Mouse (Mus musculus): ENCODE measurements around the gene Dnaja1.

Dnaja1 gene

DNA sequence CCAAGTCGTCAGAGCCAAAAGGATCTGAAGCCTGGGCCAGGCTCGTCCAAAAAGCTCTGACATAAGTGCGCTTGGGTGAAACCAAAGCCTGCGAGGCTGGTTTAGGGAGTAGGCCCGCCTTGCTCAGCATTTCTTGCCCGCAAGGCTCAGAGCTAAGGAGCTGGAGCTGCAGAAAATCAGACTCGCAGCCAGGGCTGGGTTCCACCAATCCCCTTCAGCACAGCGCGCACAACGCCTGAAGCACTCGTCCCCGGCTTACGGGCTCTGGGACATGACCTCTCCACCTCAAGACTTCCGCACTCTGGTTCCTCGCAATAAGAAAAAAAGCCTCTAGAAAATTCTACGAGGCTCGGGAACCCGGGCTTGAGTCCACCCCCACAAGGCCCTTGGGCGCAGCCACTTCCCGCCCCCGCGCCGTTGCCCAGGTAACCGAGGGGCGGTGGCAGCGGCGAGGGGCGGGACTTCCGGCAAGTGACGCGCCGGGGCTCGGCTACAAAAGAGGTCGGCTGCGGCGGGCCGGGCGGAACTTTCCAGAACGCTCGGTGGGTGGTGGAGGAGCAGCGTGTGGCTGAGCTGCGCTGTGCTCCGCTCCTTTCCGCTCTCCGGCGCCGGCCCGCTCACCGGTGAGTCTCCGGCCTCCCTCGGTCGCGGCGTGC lies at the start of gene Dnaja1:
Gene Dnaja1, plus strand, starts transcription at position 140 of the 656 bp plus-strand sequence.
- DNase-seq (ENCODE audit: extremely low read depth, low read depth, low spot score): peak; percentile 74

DNA sequence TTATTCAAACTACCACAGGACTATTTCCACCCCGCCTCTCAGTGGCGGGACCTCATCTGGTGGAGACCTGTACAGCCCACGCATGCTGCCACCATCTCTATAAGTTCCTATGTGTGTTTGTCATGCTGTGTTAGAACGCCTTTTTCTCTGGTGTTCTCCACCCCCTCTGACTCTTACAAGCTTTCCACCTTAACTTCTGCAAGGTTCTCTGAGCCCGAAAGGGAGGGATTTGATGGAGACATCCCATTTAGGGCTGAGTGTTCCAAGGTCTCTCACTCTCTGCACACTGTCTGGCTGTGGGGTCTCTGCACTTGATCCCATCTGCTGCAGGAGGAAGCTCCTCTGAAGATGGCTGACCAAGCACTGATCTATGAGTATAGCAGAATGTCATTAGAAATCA lies 48.4 kb upstream of the Dnaja1 start:
- no peak for DNase-seq (ENCODE audit: extremely low read depth, low read depth, low spot score)

DNA sequence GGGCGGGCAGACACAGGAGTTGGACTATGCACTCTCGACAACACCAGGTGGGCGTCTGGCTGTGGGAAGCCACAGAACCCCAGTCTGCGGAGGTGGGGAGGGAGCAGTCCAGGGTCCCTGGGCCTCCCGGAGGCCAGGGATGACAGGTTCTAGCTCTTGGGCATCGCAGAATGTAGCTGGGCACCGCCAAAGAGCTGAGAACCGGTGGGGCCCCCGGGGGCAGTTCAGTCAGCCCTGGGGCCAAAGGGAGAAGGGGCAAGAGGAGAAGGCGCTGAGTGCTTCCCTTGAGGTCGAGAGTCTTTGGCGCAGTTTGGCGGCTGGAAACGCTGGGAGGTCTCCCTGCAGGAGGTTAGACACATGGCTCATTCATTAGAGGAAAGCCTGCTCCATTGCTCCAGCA lies 45.6 kb upstream of the Dnaja1 start:
- DNase-seq (ENCODE audit: extremely low read depth, low read depth, low spot score): no peak

DNA sequence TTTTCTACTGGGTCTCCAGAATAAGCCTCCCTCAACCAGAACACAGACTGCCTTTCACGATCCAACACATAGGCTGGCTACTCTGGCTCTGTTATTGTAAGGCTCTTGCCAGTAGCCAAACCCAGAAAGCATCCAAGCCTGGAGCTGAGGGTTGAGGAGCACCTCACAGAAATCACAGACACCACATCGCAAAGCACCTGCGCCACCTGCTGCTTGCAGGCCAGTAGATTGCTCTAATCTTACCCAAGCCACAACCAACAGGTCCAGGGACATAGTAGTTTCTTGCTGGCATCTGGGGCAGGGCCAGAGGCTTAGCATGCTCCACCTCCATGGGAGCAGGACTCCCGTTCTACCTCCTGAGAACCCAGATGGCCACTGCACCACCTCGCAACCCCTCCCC lies 44.8 kb upstream of the Dnaja1 start:
- no peak for DNase-seq (ENCODE audit: extremely low read depth, low read depth, low spot score)

DNA sequence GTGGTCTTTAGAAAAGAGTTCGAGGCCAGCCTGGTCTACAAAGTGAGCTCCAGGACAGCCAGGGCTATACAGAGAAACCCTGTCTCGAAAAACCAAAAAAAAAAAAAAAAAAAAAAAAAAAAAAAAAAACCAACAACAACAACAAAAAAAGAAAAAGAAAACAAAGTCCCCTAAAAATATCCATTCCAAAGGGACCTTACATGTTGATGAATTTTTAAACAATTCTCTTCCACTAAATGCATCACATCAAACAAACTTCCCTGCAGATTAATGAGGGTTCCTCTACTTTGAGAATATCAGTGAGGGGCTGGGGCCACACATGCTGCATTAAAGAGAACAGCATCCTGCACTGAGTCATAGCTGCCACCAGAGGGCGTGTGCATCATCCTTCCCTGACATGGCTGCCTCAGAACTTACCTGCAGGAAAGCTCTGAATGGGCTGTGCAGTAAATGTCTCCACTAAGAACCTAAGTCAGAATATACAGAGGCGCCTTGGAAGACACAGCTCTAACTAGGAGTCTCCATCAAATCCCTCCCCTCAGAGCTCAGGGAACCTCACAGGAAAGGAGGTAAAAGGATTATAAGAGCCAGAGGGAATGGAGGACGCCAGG lies 41.6 kb upstream of the Dnaja1 start:
- DNase-seq (ENCODE audit: extremely low read depth, low read depth, low spot score): no peak

DNA sequence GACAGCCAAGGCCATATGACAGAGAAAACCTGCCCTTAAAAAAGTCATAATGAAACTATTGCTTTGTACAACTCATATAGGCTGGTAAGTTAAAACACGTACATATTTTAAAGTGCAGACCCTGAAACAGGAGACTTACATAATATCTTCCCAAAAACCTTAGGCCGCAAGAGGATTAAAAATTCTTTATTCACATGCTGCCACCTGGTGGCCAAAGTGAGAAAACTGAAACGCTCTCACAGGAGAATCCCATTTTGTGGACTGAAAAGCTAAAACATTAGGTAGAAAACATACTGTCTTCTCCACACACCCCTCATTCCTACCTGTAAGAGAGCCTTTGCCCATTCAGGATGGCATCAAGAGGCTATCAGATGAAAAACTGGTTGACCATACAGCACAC lies 40.0 kb upstream of the Dnaja1 start:
- DNase-seq (ENCODE audit: extremely low read depth, low read depth, low spot score): no peak

DNA sequence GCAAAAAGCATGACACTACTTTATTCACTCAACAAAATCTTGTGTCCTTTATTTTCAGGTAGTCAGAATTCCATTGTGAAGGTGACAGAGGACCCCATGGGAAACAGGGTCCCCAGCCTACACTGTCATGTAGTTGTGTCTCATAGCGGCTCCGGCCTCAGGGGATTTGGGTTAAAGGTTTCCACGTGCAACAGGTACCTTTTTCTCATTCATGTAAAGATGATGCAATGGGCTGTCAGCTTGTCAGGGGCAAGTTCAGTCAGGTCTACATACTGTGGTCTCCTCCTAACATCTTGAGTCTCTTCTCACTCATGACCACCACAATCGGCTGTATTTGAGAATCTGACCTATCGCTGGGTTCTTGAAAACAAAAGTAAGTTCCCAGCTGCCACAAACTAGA lies 39.6 kb upstream of the Dnaja1 start:
- no peak for DNase-seq (ENCODE audit: extremely low read depth, low read depth, low spot score)

DNA sequence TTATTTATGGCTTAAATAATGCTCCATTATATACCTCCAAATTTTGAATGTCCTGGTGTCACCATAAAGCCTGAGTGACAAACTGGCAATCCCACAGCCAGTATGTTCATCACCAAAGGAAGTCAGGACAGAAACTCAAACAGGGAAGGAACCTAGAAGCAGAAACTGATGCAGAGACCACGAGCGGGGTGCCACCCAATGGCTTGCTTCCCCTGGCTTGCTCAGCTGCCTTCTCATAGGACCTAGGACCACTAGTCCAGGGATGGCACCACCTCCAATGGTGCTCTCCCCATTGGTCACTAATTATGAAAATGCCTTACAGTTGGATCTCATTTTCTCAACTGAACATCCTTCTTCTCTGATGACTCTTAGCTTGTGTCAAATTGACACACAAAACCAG lies 38.6 kb upstream of the Dnaja1 start:
- no peak for DNase-seq (ENCODE audit: extremely low read depth, low read depth, low spot score)

DNA sequence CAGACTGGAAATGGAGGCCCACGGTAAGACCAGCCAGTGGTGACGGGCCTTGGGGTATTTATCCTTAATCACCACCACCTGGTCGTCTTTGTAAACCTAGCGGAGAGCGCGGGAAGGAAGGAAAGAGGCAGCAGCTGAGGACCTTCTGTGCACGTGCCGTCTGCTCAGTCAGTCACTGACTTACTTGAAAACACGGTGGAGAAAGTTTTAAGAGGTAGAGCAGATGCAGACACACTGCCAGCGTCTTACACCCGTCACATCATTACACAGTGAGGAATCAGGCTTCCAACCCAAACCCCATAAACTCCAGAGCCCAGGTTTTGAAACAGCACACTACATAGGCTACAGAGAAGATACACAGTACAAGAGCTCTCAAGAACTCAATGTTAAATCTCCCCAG lies 30.9 kb upstream of the Dnaja1 start:
- DNase-seq (ENCODE audit: extremely low read depth, low read depth, low spot score): no peak

DNA sequence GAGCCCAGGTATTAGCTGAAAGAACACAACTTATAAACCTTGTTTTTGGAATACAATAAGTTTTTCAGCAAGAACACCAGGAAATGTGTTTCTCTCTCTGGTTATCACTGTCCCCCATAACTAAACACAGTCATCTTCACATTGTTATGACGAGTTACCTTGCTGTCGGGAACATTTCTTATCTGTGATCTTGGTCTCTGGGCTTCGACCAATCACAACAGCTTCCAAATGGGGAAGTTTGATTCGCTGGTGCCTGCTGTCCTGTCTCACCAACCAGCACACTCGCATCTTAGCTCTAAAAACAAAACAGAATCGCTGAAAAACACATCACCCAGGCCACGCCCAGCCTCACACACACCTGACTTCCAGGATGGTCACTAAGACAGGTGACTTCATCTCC lies 24.9 kb upstream of the Dnaja1 start:
- DNase-seq (ENCODE audit: extremely low read depth, low read depth, low spot score): no peak

DNA sequence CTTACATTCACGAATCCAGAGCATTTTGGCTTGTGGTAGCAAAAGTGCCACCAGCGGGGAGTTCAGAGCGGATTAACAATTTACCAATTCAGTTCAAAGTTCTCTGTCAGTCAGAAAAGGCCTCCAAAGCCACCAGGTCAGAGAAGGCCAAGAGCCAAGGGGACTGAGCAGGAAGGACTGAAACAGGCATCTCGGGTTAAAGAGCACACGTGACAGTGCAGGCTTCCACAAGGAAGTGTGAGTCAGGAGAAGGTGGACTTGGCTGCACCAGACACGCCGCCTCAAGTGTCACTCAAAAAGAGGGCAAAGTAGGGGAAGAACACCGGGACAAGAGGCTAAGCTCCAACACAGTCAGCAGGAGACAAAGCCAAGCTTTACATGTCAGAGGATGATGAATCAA lies 21.7 kb upstream of the Dnaja1 start:
- DNase-seq (ENCODE audit: extremely low read depth, low read depth, low spot score): peak; percentile 52

DNA sequence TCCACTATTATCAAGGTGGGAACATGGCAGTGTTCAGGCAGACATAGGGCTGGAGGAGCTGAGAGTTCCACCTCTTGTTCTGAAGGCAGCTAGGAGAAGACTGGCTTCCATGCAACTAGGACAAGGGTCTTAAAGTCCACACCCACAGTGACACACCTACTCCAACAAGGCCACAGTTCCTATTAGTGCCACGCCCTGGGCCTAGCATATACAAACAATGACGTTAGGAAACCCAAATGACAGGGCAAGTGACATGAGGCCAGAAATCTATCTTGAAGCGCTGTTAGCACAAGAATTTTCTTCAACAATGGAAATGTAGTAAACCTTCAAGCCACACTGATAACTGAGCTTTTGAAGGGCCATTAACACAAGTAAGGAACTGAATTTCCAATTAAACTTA lies 20.2 kb upstream of the Dnaja1 start:
- DNase-seq (ENCODE audit: extremely low read depth, low read depth, low spot score): no peak

DNA sequence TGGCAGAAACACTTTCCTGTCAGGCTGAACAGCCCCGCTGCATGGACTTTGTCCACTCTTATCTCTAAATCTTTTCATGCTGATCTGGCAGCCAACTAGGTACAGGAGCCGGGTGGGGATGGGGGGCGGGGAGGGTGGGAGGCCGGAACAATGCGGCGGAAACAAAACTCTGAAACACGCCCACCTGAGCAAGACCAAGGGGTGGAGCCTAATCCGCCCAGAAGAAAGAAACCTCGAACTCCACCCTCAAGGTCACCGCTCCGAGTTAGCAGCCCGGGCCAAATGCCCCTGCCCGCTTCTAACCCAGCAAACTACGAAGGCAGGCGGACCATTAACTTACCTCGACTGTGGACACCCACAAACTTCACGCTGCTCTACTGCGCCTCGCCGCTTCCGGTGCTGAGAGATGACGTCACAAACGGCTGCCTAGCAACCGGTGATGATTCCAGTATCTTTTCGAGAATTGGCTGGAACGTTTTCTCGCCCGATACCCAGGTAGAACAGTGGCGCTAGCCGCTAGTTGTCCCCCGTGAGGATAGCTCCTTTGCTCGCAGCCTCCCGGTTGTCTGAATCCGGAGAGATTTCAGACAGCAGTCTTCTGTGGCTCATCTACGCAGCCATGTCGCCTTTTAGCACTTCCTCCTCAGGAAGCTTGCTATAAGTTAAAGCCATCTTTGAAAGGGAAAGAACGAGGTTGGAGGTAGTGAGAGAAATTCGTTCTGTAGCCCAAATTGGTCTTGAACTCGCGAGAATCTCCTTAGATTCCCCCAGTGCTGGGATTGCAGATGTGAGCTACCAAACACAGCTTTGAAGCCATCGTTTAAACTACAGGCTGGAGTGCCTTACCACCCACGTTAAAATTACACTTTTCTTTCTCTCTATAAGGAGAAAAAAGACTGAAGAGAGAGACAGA lies 18.9 kb upstream of the Dnaja1 start, which contains the start of gene Aptx:
Gene Aptx, minus strand, starts transcription at position 398 of the 913 bp plus-strand sequence.
- no peak for DNase-seq (ENCODE audit: extremely low read depth, low read depth, low spot score)

DNA sequence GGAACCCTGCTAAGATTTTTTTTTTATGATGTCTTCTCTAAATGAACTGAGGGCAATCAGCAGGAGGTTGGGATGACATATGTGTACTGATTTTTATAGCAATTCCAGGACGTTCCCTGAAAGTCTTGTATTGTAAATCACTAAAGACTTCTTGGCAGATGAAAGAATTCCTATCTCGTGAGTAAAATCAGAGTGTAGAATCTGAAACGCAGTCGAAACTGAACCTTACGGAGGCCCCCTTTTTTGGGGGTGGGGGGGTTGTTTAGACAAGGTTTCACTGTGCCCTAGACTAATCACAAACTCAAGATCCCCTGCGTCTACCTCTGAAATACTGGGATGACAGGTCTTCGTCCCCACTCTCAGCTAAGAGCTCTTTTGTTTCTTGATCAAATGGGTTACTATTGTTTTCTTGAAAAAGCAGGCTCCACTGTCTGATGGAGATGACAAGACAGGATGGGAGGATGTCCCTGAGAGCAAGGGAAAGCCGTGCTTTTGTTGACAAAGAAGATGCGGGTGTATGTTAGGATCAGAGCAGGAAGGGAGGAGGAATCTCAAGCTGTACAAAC lies 18.2 kb upstream of the Dnaja1 start:
- DNase-seq (ENCODE audit: extremely low read depth, low read depth, low spot score): no peak

DNA sequence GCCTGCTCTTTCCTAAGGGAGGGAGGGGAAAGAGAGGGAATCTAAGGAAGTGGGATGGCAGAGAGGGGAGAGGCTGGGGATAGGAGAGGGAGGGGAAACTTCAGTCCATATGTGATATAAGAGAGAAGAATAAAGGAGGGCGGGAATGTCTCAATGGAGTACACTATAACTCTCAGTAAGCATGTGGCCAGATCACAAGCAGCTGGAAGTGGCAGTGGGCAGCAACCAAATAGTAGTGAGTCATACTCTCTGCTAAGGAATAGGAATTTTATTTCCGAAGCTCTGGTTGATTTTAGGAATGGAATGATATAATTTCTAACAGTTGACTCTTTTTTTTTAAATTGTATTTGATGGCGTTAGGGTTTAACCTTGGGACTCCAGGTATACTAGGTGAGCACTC lies 4.8 kb upstream of the Dnaja1 start:
- DNase-seq (ENCODE audit: extremely low read depth, low read depth, low spot score): no peak

DNA sequence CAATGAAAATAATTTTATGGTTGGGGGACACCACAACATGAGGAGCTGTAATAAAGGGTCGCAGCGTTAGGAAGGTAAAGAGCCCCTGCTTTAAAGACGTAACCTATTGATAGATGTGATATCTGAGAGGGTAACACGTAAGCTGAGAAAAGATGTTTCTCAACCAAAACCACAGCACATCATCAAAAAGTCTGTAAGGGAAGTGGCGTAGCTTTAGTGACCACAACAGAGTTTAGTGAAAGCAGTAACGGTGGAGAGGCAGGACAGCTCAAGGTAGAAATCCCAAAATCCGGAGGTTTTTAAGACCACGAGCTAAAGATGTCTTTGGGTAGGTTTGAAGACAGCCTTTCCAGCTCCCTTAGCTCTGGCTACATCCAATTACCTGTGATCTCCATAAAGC lies 1.0 kb upstream of the Dnaja1 start:
- DNase-seq (ENCODE audit: extremely low read depth, low read depth, low spot score): no peak

DNA sequence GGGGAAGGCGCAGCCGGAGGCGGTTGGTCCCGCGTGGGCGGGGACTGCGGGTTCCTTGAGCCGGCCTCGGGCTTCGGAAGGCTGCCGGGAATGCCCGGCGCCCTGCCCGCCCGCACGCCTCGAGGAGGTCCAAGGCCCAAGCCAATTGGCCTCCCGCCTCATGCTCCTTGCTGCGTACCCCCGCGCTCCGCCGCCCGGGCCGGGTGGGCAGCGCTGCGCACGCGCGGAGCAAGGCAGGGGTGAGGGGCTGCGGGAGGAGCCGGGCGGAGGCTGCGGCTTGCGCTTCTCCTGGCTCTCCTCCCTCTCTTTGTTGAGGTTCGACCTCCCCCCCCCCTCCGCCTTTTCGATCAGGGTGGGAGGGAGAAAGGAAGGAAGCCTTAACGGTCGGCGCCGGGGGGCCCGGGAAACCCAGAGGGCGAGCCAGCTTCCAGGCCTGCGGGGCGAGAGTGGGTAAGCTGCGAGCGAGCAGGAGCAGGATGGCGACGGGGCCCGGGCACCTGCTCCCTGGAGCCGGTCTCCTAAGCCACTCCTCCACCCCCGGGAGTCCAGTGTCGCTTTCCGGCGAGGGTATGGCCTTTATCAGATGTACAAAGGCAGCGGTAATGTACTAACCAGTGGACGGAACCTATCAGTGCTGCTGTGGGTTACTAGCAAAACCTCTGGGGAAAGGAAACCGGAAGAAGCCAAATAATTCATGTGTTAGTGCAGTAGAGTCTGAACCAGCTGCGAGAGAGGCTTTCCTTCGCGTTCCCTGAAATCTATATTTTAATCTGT lies 924 bp downstream of the Dnaja1 start:
- no peak for DNase-seq (ENCODE audit: extremely low read depth, low read depth, low spot score)

DNA sequence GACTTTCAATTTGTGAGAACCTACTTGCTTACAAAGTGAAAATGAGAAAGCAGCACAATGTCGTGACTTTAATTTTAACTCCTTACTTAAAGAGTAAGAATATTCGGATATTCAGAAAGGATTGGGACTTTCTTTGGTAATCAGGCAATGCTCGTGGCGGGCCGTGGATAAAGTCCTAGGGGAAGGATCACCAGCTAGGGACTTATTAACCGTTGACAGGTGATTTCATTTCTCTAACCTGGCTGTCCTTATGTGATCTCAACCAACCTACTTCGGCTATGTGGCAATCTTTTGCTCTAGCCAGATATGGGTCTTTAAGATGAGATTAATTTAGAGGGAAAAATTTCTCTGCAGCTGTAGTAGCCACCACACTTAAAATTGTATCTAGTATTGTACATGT lies 3.2 kb downstream of the Dnaja1 start:
- no peak for DNase-seq (ENCODE audit: extremely low read depth, low read depth, low spot score)

DNA sequence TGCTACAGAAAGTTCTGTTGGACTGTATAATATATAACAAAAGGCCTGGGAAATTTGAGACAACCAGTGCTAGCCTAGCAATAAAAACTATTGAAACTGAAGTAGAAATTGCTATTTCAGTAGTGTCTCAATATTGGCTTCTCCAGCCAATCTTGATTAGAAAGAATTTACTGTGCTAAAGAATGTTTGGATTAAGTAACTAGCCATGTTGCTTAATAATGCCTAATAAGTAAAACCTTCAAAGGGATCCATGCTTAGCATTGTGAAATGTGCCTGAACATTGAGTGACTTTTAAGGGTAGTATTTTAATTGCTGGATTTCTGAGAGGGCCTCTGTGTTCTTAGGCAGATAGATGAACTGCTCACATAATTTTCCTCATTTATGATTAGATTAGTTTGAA lies 3.6 kb downstream of the Dnaja1 start:
- DNase-seq (ENCODE audit: extremely low read depth, low read depth, low spot score): peak; percentile 96

DNA sequence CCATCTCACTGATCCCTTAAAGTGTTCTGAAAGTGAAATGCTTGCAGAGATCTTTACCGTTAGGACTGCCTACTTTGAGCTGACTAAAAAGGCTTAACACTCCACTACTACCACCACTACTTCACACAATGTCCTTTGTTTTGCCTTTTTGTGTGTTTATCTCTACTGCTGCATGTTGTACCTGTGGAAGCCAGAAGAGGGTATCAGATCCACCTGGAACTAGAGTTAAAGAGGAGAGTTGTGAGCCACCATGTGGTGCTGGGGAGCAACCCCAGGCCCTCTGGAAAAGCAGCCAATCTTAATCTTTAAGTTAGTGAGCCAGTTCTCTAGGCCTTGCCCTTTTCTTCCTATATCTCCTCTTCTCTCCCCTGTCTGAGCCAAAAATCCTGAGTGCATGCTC lies 5.3 kb downstream of the Dnaja1 start:
- DNase-seq (ENCODE audit: extremely low read depth, low read depth, low spot score): no peak

DNA sequence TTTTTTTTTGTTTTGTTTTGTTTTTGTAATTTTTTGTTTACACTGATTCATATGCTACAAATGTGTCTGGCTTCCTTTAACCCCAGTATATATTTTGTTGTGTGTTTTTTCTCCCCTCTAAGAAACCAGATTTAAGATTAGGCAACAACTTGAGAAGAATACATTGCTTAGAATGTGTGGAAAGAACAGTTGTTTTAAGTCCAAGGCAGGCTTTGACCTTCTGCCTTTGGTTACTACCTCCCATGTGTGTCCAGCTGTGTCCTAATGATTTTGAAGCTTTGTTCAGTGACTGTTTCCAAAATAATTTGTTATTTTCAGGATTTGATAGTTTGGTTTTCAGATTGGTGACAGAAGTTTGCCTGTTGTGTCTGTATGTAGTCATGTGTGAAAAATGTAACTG lies 9.3 kb downstream of the Dnaja1 start:
- no peak for DNase-seq (ENCODE audit: extremely low read depth, low read depth, low spot score)

Measured in fat pad, adult 2 months (tissue).